ENCODE assay signal across 8 mouse cellular contexts in genomic region chrX:73948647-73949046, GRCm38 (mm10). TPM values are rescaled to one million over a fixed set of nuclear protein-coding genes. Genes with fewer than 3 reads are reported as not detected.
DNase-seq lines count a peak whose midpoint lies in the region; ATAC-seq lines count a peak whose summit lies in the region.

No protein-coding gene starts in this region.

- H3K27me3 ChIP-seq in lung, embryonic 15.5 days, result no peaks in the 10 kb centered on the region
- no peaks in the 10 kb centered on the region for H3K27me3 ChIP-seq in neural tube, embryonic 14.5 days (ENCODE audit: control insufficient read depth, insufficient read depth, low read length)

- no peaks in the 10 kb centered on the region for H3K4me1 ChIP-seq in lung, embryonic 15.5 days
- H3K4me1 ChIP-seq in neural tube, embryonic 14.5 days (ENCODE audit: control insufficient read depth, insufficient read depth, low read length), result no peaks in the 10 kb centered on the region

- intact Hi-C loops in heart, postnatal 14 days (cut with DNase I), result loop anchor here (2.0 to 10.0 kb wide), 3 partner anchors 150 to 276 kb away; partner anchors contain the start of genes Abcd1, Bcap31 and Slc6a8

- 0 out of 2 replicates have a peak, but pooled peaks have one; percentile 40 for ATAC-seq in lung, embryonic 15.5 days (ENCODE audit: borderline replicate concordance, extremely low read depth, low FRiP score, low TSS enrichment)
- ATAC-seq in neural tube, embryonic 14.5 days (ENCODE audit: low read depth), result peak; percentile 74; the same call in 1 of the 2 replicates

- WGBS in lung, embryonic 15.5 days, result 23% methylated on average over 4 of the region's 4 CpGs
- WGBS in neural tube, embryonic 14.5 days, result 16% methylated on average over 4 of the region's 4 CpGs

- no peak overlapping the region for H3K27ac ChIP-seq in lung, embryonic 15.5 days
- H3K27ac ChIP-seq in neural tube, embryonic 14.5 days (ENCODE audit: low read depth, low read length), result no peak overlapping the region

- peaks cover 92% of the 10 kb centered on the region for H3K36me3 ChIP-seq in lung, embryonic 15.5 days
- H3K36me3 ChIP-seq in neural tube, embryonic 14.5 days (ENCODE audit: control insufficient read depth, insufficient read depth, low read length), result peaks cover 31% of the 10 kb centered on the region

- no peak overlapping the region for H3K4me3 ChIP-seq in lung, embryonic 15.5 days
- H3K4me3 ChIP-seq in neural tube, embryonic 14.5 days (ENCODE audit: low read depth, low read length), result no peak overlapping the region

- H3K9ac ChIP-seq in lung, embryonic 15.5 days, result no peak overlapping the region
- H3K9ac ChIP-seq in neural tube, embryonic 14.5 days (replicated peaks; ENCODE audit: low read depth, low read length), result no peak overlapping the region

- DNase-seq in ES-CJ7 (ENCODE audit: low read depth, low spot score), result peak; percentile 57
- peak; percentile 75 for DNase-seq in ZHBTc4 (ENCODE audit: low read depth, low spot score)
- DNase-seq in embryo, embryonic 10.5 days (ENCODE audit: low spot score), result peak; percentile 83
- DNase-seq in heart, postnatal 14 days, result peak; percentile 34 to 73
- peak; percentile 49 to 60 for DNase-seq in kidney, postnatal 25 days
- no peak for DNase-seq in c-Kit-positive CD71-positive TER-119-positive erythroid progenitor cells, embryonic 14.5 days (ENCODE audit: low spot score)

- H3K4me2 ChIP-seq in lung, embryonic 15.5 days, result no peak overlapping the region
- no peak overlapping the region for H3K4me2 ChIP-seq in neural tube, embryonic 14.5 days (ENCODE audit: low read depth, low read length)

- no peaks in the 10 kb centered on the region for H3K9me3 ChIP-seq in lung, embryonic 15.5 days
- no peaks in the 10 kb centered on the region for H3K9me3 ChIP-seq in neural tube, embryonic 14.5 days (ENCODE audit: control insufficient read depth, low read length)

RNA-seq across cellular contexts. Expression of gene Hcfc1, which starts 17.5 kb away (rescaled TPM):
- 10 to 100 TPM; 46.5 to 49.8 TPM for total RNA-seq in heart, postnatal 14 days (2021)
- polyA plus RNA-seq in lung, embryonic 15.5 days (2015; fragmentation: Nextera tagmentation; extraction: Ambion mirVana), result 52.9 and 56.8 TPM in 2 replicates
- 59.6 and 63.5 TPM in 2 replicates for polyA plus RNA-seq in neural tube, embryonic 14.5 days (2014; fragmentation: Nextera tagmentation; extraction: Ambion mirVana)

RNA-seq across cellular contexts. Expression of gene Renbp, which starts 18.0 kb away (rescaled TPM):
- 10 to 100 TPM in 1 of 2 experiments, 1 to 10 TPM in 1; 8.2 to 10.1 TPM for total RNA-seq in heart, postnatal 14 days (2021)
- polyA plus RNA-seq in lung, embryonic 15.5 days (2015; fragmentation: Nextera tagmentation; extraction: Ambion mirVana), result 34.1 and 35.1 TPM in 2 replicates
- polyA plus RNA-seq in neural tube, embryonic 14.5 days (2014; fragmentation: Nextera tagmentation; extraction: Ambion mirVana), result 6.5 and 7.9 TPM in 2 replicates

RNA-seq across cellular contexts. Expression of gene Naa10, which starts 26.9 kb away (rescaled TPM):
- total RNA-seq in heart, postnatal 14 days (2021), result 10 to 100 TPM; 54.3 to 59.5 TPM
- 138 and 143 TPM in 2 replicates for polyA plus RNA-seq in lung, embryonic 15.5 days (2015; fragmentation: Nextera tagmentation; extraction: Ambion mirVana)
- polyA plus RNA-seq in neural tube, embryonic 14.5 days (2014; fragmentation: Nextera tagmentation; extraction: Ambion mirVana), result 94.5 and 106 TPM in 2 replicates

RNA-seq across cellular contexts. Expression of gene Arhgap4, which starts 27.0 kb away (rescaled TPM):
- 1 to 10 TPM; 2.0 to 4.0 TPM for total RNA-seq in heart, postnatal 14 days (2021)
- 2.0 and 4.3 TPM in 2 replicates for polyA plus RNA-seq in lung, embryonic 15.5 days (2015; fragmentation: Nextera tagmentation; extraction: Ambion mirVana)
- polyA plus RNA-seq in neural tube, embryonic 14.5 days (2014; fragmentation: Nextera tagmentation; extraction: Ambion mirVana), result 3.3 and 3.8 TPM in 2 replicates

RNA-seq across cellular contexts. Expression of gene L1cam, which starts 52.7 kb away (rescaled TPM):
- 1 to 10 TPM; 2.0 to 2.1 TPM for total RNA-seq in heart, postnatal 14 days (2021)
- polyA plus RNA-seq in lung, embryonic 15.5 days (2015; fragmentation: Nextera tagmentation; extraction: Ambion mirVana), result 2.7 and 2.9 TPM in 2 replicates
- polyA plus RNA-seq in neural tube, embryonic 14.5 days (2014; fragmentation: Nextera tagmentation; extraction: Ambion mirVana), result 107 and 136 TPM in 2 replicates
